Mouse (Mus musculus) skeletal muscle tissue, postnatal 0 days (tissue): Measurements from ENCODE around the gene Zkscan5. TPM values are rescaled to one million over a fixed set of nuclear protein-coding genes. Genes with fewer than 3 reads are reported as not detected.

ENCODE experiments used
- polyA plus RNA-seq: library from polyadenylated mRNA; unstranded; fragments of >200 nt; fragmentation: Nextera tagmentation; extraction: Ambion mirVana; gene quantifications from 2 replicates; pipeline ENCODE4 v1.2.1, GENCODE M21; 2015

The Zkscan5 gene
- polyA plus RNA-seq: 7.2 and 7.7 TPM in 2 replicates

GRCm38 (mm10) chr5:145203936-145204691 is at the start of gene Zkscan5:
Gene Zkscan5 (plus strand): TSS chr5:145204562.

GRCm38 (mm10) chr5:145166536-145167305 is 37.6 kb upstream of the Zkscan5 start, which contains the start of the genes Ptcd1 and Cpsf4:
Gene Ptcd1 (minus strand): TSS chr5:145167108.
Gene Cpsf4 (plus strand): TSS chr5:145167213.

GRCm38 (mm10) chr5:145191962-145192361 is 12.4 kb upstream of the Zkscan5 start, which contains the start of gene Atp5j2:
Gene Atp5j2 (minus strand): TSS chr5:145192062.

GRCm38 (mm10) chr5:145201321-145201991 is 2.9 kb upstream of the Zkscan5 start, which contains the start of gene Zkscan14:
Gene Zkscan14 (minus strand): TSS chr5:145201868.

GRCm38 (mm10) chr5:145231367-145231871 is 27.1 kb downstream of the Zkscan5 start, which contains the start of gene Zfp655:
Gene Zfp655 (plus strand): TSS chr5:145231715.

Other genes with a start within 250 kb of the Zkscan5 start
- 6.9 and 7.4 TPM in 2 replicates for gene Smurf1, start 238.7 kb upstream of the Zkscan5 start, polyA plus RNA-seq
- gene Gm4871, start 171.8 kb upstream of the Zkscan5 start, polyA plus RNA-seq: not detected in 2 replicates
- not detected in 2 replicates for gene 1700018F24Rik, start 161.6 kb upstream of the Zkscan5 start, polyA plus RNA-seq
- gene Arpc1a, start 120.7 kb upstream of the Zkscan5 start, polyA plus RNA-seq: 64.8 and 78.1 TPM in 2 replicates
- not detected in 2 replicates for gene Kpna7, start 120.5 kb upstream of the Zkscan5 start, polyA plus RNA-seq
- gene Arpc1b, start 90.3 kb upstream of the Zkscan5 start, polyA plus RNA-seq: 178 and 280 TPM in 2 replicates
- gene Pdap1, start 64.3 kb upstream of the Zkscan5 start, polyA plus RNA-seq: 51.6 and 70.3 TPM in 2 replicates
- 102 and 124 TPM in 2 replicates for gene Bud31, start 64.2 kb upstream of the Zkscan5 start, polyA plus RNA-seq
- gene Ptcd1, start 37.5 kb upstream of the Zkscan5 start, polyA plus RNA-seq: 10.5 and 10.8 TPM in 2 replicates
- 15.7 and 18.7 TPM in 2 replicates for gene Cpsf4, start 37.3 kb upstream of the Zkscan5 start, polyA plus RNA-seq
- gene Atp5j2, start 12.5 kb upstream of the Zkscan5 start, polyA plus RNA-seq: 894 and 985 TPM in 2 replicates
- gene Zkscan14, start 2.7 kb upstream of the Zkscan5 start, polyA plus RNA-seq: 7.4 and 7.9 TPM in 2 replicates
- gene Zfp655, start 27.2 kb downstream of the Zkscan5 start, polyA plus RNA-seq: 29.5 and 34.5 TPM in 2 replicates
- 0.33 and 0.44 TPM in 2 replicates for gene Zscan25, start 75.9 kb downstream of the Zkscan5 start, polyA plus RNA-seq
- gene Cyp3a57, start 140.7 kb downstream of the Zkscan5 start, polyA plus RNA-seq: not detected in 2 replicates